Mouse (Mus musculus) midbrain, postnatal 0 days (tissue): ENCODE results near the gene Lpin1. TPM values are rescaled to one million over a fixed set of nuclear protein-coding genes. Genes with fewer than 3 reads are reported as not detected.

Experiments
- ATAC-seq: fragments of 200-750 bp; cut with Nextera tagmentation; 2 replicates; pipeline ENCODE4 v1.8.0; 2017; ENCODE audit warnings: moderate number of reproducible peaks, mild to moderate bottlenecking, moderate TSS enrichment, moderate library complexity; ENCODE audit not compliant: low FRiP score
- DNase-seq: peaks from one replicate; pipeline ENCODE4 v3.0.0-alpha.2; 2015; ENCODE audit warnings: low spot score
- H3K27ac ChIP-seq: fragments of 300-500 bp; sonication (generic); 2 replicates; pipeline ENCODE4 v1.5.1; 2014; ENCODE audit warnings: low read depth, mild to moderate bottlenecking, low read length, mixed read lengths
- H3K27me3 ChIP-seq: fragments of 300-500 bp; sonication (generic); 2 replicates; pipeline ENCODE4 v1.6.1; 2014; ENCODE audit warnings: low read length, control low read depth, mixed read lengths; ENCODE audit not compliant: insufficient read depth
- H3K36me3 ChIP-seq: fragments of 300-500 bp; sonication (generic); 2 replicates; pipeline ENCODE4 v1.6.1; 2014; ENCODE audit warnings: low read length, control low read depth, mixed read lengths; ENCODE audit not compliant: insufficient read depth
- H3K4me1 ChIP-seq: fragments of 300-500 bp; sonication (generic); 2 replicates; pipeline ENCODE4 v1.6.1; 2014; ENCODE audit warnings: mild to moderate bottlenecking, control low read depth, antibody characterized with exemption, low read length, mixed read lengths; ENCODE audit not compliant: insufficient read depth
- H3K4me2 ChIP-seq: fragments of 300-500 bp; sonication (generic); 2 replicates; pipeline ENCODE4 v1.6.1; 2014; ENCODE audit warnings: low read depth, mild to moderate bottlenecking, low read length, mixed read lengths; ENCODE audit not compliant: poor library complexity, severe bottlenecking
- H3K4me3 ChIP-seq: fragments of 300-500 bp; sonication (generic); 2 replicates; pipeline ENCODE4 v1.5.1; 2014; ENCODE audit warnings: low read depth, mild to moderate bottlenecking, low read length, moderate library complexity
- H3K9ac ChIP-seq: fragments of 300-500 bp; sonication (generic); replicated peaks from 2 replicates; pipeline ENCODE4 v1.6.1; 2014; ENCODE audit warnings: mild to moderate bottlenecking, low read length, moderate library complexity, mixed read lengths; ENCODE audit not compliant: poor library complexity, severe bottlenecking
- H3K9me3 ChIP-seq: fragments of 300-500 bp; sonication (generic); 2 replicates; pipeline ENCODE4 v1.6.1; 2016; ENCODE audit warnings: low read length, control low read depth
- CTCF ChIP-seq: IDR thresholded peaks from 2 replicates; pipeline ENCODE4 v1.5.1; 2016; ENCODE audit warnings: antibody characterized with exemption, mild to moderate bottlenecking
- WGBS: fragments of 180-500 bp; shearing (Covaris S2); extraction: QIAGEN DNeasy Blood & Tissue Kit; methylation state at CpG from one replicate; pipeline ENCODE4 v1.1.7; 2014; 5-methylcytosine and 5-hydroxymethylcytosine counted together
- polyA plus RNA-seq: library from polyadenylated mRNA; unstranded; fragments of >200 nt; fragmentation: Nextera tagmentation; extraction: Ambion mirVana; gene quantifications from 2 replicates; pipeline ENCODE4 v1.2.1, GENCODE M21; 2015
- total RNA-seq: library from RNA; depleted of rRNA; stranded (reverse); fragments of >200 nt; gene quantifications from 2 replicates; pipeline ENCODE4 v1.2.3, GENCODE M21; 2014

Gene Lpin1
- total and polyA plus RNA-seq, 2 experiments from 2014 or later, result 11.6 to 21.6 TPM

- H3K4me1 ChIP-seq, result no peaks in the 10 kb centered on the region
- no peak for TF ChIP-seq CTCF
- DNase-seq (no peak), ATAC-seq (no peak)
- no peak overlapping the region for H3K4me2 ChIP-seq
- H3K27ac ChIP-seq, result no peak overlapping the region
- H3K36me3 ChIP-seq, result no peaks in the 10 kb centered on the region
- no peaks in the 10 kb centered on the region for H3K9me3 ChIP-seq
- H3K9ac ChIP-seq, result no peak overlapping the region
- no peaks in the 10 kb centered on the region for H3K27me3 ChIP-seq
- WGBS, result 70% methylated on average over 7 of the region's 7 CpGs
- no peak overlapping the region for H3K4me3 ChIP-seq
Measured at GRCm38 (mm10) chr12:16630152-16630865, 19.5 kb upstream of the Lpin1 start.

- Histone ChIP-seq H3K9ac (no peak overlapping the region), H3K4me3 (no peak overlapping the region), H3K9me3 (no peaks in the 10 kb centered on the region), H3K4me2 (no peak overlapping the region), H3K27ac (no peak overlapping the region), H3K27me3 (no peaks in the 10 kb centered on the region), H3K36me3 (no peaks in the 10 kb centered on the region), H3K4me1 (no peaks in the 10 kb centered on the region)
- no peak for TF ChIP-seq CTCF
- DNase-seq (no peak), ATAC-seq (no peak)
- WGBS, result 91% methylated on average over 3 of the region's 3 CpGs
Measured at GRCm38 (mm10) chr12:16620230-16620629, 9.5 kb upstream of the Lpin1 start.

GRCm38 (mm10) chr12:16619453-16619852 is 8.7 kb upstream of the Lpin1 start:
- WGBS, result 78% methylated on average over 6 of the region's 6 CpGs
- no peak overlapping the region for H3K4me3 ChIP-seq
- no peak overlapping the region for H3K4me2 ChIP-seq
- H3K27me3 ChIP-seq, result no peaks in the 10 kb centered on the region
- DNase-seq (no peak), ATAC-seq (no peak)
- TF ChIP-seq CTCF, result no peak
- H3K9ac ChIP-seq, result no peak overlapping the region
- no peaks in the 10 kb centered on the region for H3K36me3 ChIP-seq
- H3K9me3 ChIP-seq, result no peaks in the 10 kb centered on the region
- no peaks in the 10 kb centered on the region for H3K4me1 ChIP-seq
- H3K27ac ChIP-seq, result no peak overlapping the region

DNA sequence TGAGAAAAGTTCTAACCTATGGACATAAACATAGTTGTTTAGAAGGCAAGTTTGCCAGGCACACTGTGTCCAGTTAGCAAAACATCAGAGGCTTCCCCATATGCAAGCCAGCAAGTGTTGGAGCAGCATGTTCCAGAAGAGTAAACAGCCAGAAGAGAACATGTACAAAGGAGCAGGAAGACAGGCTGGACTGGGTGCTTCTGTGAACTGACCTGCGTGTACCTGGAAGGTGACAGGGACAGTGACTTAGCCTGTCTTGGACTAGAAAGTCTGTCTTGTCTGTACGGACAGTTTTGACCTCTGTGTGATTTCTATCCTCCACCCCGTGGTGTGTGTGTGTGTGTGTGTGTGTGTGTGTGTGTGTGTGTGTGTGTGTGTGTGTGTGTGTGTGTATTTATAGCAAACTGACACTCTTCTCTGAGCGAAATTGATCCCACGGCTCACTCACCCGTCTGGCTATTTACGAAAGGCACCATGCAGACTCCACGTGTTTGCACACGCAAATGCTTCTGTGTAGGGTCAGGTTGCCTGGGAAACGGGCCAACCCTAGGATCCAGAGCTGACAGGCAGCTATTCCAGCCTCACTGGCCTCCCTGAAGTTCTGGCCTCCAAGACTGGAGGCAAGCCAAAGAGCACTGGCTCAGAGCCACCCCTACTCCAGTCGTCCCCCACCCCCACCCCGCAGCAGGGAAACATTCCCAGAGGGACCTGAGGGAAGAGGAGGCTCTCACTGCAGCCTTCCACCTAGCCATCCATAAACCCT is 7.9 kb upstream of the Lpin1 start:
- Histone ChIP-seq H3K9me3 (no peaks in the 10 kb centered on the region), H3K9ac (no peak overlapping the region), H3K27ac (peak overlapping the region; percentile 18; the same call in 1 of the 2 replicates), H3K4me3 (no peak overlapping the region), H3K4me2 (no peak overlapping the region), H3K27me3 (no peaks in the 10 kb centered on the region), H3K4me1 (no peaks in the 10 kb centered on the region), H3K36me3 (no peaks in the 10 kb centered on the region)
- peak; percentile 67 for ATAC-seq
- no peak for TF ChIP-seq CTCF
- DNase-seq, result peak; percentile 88
- WGBS, result 14% methylated on average over 12 of the region's 12 CpGs

GRCm38 (mm10) chr12:16615738-16616137 is 5.0 kb upstream of the Lpin1 start:
- Histone ChIP-seq H3K9ac (no peak overlapping the region), H3K27me3 (no peaks in the 10 kb centered on the region), H3K36me3 (no peaks in the 10 kb centered on the region), H3K4me1 (no peaks in the 10 kb centered on the region), H3K9me3 (no peaks in the 10 kb centered on the region), H3K27ac (no peak overlapping the region), H3K4me3 (no peak overlapping the region), H3K4me2 (no peak overlapping the region)
- 84% methylated on average over 2 of the region's 2 CpGs for WGBS
- ATAC-seq, result no peak
- DNase-seq, result no peak
- no peak for TF ChIP-seq CTCF

- Histone ChIP-seq H3K36me3 (no peaks in the 10 kb centered on the region), H3K27ac (no peak overlapping the region), H3K4me2 (no peak overlapping the region), H3K4me1 (no peaks in the 10 kb centered on the region), H3K9ac (no peak overlapping the region), H3K4me3 (no peak overlapping the region), H3K9me3 (no peaks in the 10 kb centered on the region), H3K27me3 (no peaks in the 10 kb centered on the region)
- no peak for ATAC-seq
- no peak for DNase-seq
- TF ChIP-seq CTCF, result no peak
- WGBS, result 68% methylated on average over 3 of the region's 3 CpGs
Measured at GRCm38 (mm10) chr12:16614556-16614955, 3.8 kb upstream of the Lpin1 start.
